Mouse (Mus musculus) kidney, adult 2 months (tissue): ENCODE data around the gene Oaz2.

ENCODE experiments used
- CTCF ChIP-seq: fragments of 200-500 bp; conservative IDR thresholded peaks from 2 replicates; pipeline ENCODE4 v1.5.1; 2011; ENCODE audit warnings: low read depth, mild to moderate bottlenecking, control low read depth, low read length, moderate library complexity, mixed read lengths; ENCODE audit not compliant: insufficient read depth, insufficient read length
- POLR2A ChIP-seq: fragments of 200-500 bp; IDR thresholded peaks from one replicate; pipeline ENCODE4 v1.6.1; 2011; ENCODE audit warnings: low read depth, low read length, control low read depth

GRCm38 (mm10) chr9:65621196-65621595 lies 46.6 kb upstream of the Oaz2 start:
- TF ChIP-seq POLR2A (no peak), CTCF (no peak)
